Mouse (Mus musculus): ENCODE measurements around the gene Rrp12.

- TF ChIP-seq CTCF (conservative IDR thresholded peaks at IDR 0.05; ENCODE audit: insufficient read depth, insufficient read length, low read depth, low read length) (no peak), POLR2A (IDR thresholded peaks at IDR 0.05; ENCODE audit: low read depth, low read length) (no peak)
These were observed 59.3 kb downstream of the Rrp12 start for GRCm38 (mm10) chr19:41836719-41837118.
